Mouse (Mus musculus) kidney, postnatal 14 days (tissue): Measurements from ENCODE around the gene Ccl27a.
A peak's percentile ranks its signal among the peaks of the same experiment; 100 is the strongest.
"Not testable (repeated sequence)": the region's sequence is repeated elsewhere in the genome, so short reads cannot be mapped to it uniquely, and the experiment has no call there.

Experiments
- DNase-seq: peaks from one replicate; pipeline ENCODE4 v3.0.0; 2022; ENCODE audit warnings: mixed read lengths

Ccl27a gene

DNA sequence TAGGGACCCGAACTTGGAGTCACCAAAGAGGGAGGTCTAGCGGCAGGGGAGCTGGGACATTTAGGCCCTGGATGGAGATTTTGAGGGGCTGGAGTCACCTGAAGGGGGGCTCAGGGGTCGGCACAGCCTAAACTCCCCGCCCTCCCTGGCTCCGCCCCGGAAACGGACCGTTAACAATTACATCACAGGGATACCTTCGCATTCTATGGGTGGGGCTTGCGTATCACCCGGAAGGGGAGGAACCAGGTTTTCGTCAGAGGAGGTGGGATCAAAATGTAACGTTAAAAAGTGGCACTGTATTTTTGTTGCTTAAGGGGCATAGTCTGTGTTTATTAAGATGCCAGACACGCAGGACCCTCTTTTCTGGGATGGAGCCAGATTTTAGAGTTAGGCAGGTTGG is at the start of gene Ccl27a:
Gene Ccl27a (minus strand): TSS at position 246 of the 400 bp plus-strand sequence.
- DNase-seq: peak; percentile 88

DNA sequence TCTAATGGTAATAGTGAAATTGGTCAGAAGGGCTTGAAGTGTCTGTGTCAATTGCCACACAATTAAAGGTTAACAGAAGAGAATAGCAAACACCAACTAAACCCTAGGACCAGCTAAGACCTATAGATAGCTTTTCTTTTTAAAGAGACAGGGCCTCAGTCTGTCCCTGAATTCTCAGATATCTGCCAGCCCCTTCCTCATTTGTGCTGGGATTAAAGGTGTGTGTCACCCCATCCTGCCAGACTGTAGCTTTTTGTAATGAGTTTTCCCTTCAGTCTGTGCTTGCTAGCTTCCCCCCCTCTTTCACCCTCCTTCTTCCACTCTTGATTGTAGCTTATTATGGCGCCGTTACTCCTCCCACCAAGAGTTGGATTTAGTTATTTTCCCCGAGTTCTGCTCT is 9.2 kb upstream of the Ccl27a start:
- DNase-seq: not testable (repeated sequence)

DNA sequence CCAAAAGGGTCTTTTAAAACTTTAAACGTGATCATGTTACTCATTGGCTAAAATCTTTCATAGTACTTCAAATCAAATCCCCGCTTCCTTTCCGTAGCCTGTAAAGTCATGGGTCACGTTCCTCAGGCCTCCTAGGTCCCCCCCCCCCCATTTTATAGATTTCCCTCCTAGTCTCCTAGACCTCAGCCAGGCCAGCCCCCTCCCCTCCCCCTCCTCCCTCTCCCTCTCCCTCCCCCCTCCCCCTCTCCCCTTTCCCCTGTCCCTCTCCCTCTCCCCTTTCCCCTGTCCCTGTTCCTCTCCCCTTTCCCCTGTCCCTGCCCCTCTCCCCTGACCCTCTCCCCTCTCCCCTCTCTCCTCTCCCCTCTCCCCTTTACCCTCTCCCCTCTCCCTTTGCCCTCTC is 8.7 kb upstream of the Ccl27a start:
- DNase-seq: not testable (repeated sequence)

DNA sequence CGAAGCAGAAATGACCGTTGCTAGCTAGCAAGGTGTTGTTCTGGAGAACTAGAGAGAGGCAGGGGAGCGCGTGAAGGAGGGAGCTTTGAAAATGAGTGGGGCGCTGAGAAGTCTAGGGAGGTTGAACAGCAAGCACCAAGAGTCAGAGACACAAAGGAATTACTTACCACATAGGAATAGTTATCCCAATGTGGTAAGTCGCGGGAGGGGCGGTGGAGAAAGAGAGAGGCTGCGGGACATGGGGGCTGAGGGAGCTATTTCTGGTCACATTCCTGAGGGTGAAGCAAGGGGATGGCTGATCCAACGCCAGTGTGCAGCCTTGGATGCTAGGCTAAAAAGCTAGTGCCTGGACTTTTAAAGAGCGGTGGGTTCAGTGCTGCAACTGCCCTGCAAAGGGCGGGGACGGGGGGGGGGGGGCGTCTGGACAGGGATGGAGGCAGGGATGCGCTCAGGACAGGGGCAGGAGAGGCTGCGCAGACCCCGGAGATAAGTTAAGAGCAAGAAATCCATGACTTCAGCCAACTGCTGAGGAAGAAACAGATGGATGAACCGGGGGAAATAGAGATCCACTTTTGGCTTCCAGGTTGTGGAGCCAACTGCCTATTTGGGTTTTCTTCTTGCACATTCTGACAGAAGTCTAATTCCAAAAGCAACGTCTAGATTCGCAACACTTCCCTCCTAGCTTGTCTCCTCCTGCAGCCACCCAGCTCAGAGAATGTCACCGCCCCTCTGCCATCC is 7.9 kb upstream of the Ccl27a start:
- DNase-seq: not testable (repeated sequence)

DNA sequence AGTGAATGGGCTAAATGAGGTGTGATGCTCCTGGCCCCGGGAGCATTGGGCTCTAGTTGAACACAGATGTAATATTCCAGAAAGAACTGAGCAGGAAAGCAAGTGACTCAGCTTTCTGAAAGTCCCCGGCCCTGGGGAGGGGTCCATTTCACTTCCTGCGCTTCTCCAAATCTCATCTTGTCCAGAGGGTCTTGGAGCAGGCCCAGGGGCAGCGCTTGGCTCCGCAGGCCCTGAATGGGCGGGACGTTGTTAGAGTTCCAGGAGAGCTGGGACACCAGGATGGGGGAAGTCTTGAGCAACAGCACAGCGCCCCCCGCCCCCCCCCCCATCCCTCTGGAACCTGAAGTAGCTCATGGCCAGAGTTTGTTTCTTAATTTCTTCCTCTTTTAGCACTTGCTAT is 7.2 kb upstream of the Ccl27a start:
- not testable (repeated sequence) for DNase-seq

DNA sequence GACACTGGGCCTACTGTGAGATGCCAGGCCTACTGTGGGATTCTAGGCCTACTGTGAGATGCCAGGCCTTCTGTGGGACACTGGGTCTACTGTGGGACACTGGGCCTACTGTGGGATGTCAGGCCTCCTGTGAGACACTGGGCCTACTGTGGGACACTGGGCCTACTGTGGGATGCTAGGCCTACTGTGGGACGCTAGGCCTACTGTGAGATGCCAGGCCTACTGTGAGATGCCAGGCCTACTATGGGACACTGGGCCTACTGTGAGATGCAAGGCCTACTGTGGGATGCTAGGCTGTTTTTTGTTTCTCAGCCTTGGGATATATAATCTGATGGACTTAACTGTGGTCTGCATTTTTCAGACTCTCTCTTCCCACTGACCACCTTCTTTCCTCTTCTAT is 1.8 kb upstream of the Ccl27a start:
- not testable (repeated sequence) for DNase-seq

DNA sequence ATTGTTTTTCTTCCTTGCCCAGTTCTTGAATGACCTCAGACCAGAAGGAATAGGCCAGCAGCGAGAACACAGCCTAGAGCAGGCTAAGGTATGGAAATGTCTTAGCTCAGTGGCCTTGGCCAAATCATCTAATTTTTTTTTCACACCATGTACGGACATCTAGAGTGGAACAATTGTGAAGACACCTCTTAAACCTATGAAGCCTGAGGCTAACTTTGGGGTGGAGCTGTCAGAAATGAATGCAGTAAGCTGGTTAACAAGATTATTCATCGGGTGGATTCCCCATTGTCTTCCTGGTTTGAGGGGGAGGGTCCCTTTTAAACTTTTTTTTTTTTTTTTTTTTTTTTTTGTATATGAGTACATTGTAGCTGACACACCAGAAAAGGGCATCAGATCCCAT is 459 bp upstream of the Ccl27a start:
- DNase-seq: not testable (repeated sequence)

DNA sequence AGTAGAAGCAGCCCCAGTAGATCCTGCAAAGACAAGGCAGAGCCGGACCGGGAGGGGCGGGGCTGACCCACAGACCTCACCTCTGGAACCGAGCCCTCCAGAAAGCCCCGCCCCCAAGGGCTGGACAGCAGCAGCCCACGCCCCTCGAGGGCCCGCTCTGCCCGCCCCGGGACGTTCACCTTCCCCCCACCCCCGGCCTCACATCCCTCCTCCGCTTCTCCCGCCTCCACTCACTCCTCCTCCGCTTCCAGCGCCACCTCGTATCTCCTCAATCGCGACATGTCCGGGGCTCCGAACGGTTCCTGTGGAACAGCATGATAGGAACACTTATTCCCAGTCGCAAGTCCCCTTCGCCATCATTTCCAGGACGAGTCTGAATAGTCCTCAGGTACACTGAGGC is 545 bp downstream of the Ccl27a start:
- peak; percentile 89 for DNase-seq

DNA sequence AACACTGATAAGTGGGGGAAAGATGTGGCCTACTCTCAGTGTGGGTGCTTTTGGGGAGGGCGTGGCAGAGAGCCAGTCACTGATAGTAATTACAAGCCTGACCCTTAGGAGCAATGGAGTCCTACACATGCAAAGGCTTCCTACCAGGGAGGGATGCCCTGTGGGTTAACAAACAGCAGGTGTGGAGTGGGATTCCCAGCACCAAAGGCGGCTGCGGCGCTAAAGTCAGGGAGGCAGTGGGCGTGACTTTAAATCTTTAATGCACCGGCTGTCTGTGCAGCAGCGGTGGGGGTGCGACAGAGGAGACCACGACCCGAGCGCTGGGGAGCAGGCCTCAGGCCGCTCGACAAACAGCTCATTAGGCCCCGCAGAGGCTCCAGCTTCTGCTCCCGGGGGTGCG is 1.1 kb downstream of the Ccl27a start:
- DNase-seq: not testable (repeated sequence)

DNA sequence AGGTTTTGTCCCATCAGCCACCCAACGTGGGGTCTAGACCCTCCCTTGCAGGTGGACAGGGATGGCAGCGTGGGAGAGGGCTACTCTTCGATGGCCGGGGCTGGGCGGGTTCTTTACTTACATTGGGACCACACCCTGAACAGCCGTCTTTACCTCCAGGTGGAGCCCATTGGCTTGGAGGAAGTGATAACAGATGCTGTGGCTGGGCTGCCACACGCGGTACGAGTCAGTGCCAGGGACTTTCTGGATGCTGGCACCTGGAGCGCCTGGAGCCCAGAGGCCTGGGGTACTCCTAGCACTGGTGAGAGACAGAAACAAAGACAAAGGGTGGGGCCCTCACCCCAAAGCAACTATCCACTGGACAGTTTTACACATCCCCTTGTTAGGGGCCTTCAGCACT is 6.7 kb downstream of the Ccl27a start:
- DNase-seq: not testable (repeated sequence)

DNA sequence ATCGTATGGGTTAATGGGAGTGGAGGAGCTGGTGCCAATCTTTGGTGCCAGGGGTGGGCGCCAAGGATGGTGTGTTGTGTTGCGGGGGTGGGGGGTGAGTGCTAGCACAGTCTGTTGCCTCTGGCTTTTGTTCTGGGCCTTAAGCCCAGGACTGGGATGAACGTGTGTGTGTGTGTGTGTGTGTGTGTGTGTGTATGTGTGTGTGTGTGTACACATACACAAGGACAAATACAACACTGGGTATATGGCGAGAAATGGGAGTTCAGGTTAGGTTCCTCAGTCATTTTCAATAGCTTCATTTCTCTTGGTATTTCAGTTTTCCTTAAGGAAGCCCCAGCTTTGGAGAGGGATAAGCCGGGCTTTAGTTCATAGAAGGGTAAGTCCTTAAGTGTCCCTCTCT is 10.9 kb downstream of the Ccl27a start:
- not testable (repeated sequence) for DNase-seq

DNA sequence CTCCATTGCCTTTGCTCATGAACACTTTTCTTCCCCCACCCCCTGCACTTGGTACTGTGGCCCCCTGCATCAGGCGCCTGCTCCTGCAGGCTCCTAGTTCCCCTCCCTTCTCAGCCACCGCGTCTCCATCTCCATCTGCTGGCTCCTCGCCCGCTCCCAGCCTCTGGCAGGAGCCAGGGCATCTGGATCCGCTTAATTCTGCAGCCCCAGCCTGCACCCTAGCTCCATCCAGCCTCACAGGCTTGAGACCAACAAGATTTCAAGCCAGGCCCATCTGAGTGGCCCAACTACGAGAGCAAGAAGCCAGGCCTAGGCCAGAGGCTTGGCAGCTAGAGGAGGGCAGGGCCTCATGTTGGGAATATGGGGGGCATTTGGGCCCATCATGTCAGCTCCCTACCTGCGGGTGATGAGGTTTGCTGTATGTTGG is 11.3 kb downstream of the Ccl27a start:
- peak; percentile 50 for DNase-seq

DNA sequence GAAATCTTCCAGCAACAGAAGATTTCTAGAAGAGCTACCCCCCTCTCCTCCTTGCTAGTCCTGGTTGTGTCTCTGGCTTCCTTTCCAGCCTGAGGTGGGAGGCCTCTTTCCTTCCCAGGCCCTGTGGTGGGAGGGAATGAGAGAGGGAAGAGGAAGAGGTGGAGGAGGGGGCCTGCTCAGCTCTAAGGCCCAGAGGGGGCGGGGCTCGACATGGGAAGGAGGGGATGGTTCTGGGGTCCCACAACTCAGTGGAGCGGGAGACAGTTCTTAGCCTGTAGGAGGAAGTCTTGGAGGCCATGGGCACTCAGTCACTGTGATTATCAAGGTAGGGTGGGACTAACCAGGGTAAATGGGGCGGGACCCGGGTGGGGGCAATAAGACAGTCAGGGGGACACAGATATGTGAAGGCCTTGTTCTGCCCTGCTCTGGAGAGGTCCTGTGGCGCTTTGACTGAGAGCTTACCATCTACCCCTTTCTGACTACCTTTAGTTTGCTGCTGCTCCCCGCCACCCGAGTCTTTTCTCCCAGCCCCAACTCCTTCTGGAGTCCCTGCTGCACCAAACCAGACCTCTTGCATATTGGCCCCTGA is 11.9 kb downstream of the Ccl27a start:
- DNase-seq: peak; percentile 40

DNA sequence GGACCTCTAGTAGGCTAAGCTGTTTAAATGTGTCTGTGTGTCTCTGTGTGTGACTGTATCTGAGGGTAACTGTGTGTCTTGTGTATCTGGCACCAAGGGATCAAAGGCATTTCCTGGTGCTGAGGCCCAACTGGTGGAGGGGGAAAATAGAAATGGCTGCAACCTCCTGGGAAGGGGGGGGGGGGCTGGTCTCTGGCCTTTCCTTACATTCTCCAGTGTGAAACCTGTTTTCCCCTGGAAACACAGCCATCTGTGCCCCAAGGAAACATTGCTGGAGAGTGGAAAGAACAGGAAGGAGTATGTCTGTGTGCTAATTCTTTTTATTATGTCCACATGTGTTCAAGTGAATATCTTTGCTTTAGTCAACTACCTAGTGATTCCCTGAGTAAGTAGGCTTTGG is 12.4 kb downstream of the Ccl27a start:
- no peak for DNase-seq

DNA sequence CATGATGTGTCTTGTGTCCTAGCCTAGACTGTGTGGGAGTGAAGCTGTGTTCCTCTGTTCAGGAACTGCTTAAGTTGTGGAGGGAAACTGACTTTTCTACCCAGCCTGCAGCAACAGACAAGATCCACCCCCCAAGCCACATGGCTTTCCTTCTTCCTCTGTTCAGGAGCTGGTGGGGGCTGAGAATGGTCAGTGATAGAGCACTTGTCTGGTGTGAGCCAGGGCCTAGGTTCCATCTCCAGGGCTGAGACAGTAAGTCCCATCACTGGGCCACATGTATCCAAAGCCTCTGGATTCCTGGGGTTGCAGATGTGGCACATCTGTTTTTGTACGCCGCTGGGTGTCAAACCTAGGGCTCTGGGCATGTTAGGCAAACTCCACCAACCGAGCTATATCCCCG is 13.1 kb downstream of the Ccl27a start:
- no peak for DNase-seq

DNA sequence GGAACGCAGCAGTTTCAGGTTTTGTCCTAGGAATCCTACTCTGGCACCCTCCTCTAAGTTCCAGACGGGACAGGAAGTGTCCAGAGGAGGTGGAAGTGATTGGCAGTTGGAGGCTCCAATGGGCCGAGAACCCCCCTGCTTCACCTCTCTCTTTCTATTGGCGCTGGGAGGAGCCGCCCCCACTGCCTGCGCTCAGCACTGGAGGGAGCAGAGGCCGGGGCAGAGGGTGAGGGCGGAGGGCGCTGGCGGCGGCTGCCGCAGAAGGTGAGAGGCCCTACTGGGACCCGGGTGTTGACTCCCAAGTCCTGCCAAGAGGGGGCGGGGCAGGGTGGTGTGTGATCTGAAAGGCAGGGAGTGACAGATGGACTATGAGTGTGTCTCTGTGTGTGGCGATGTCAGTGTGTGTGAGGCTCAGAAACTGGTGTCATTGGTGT is 13.7 kb downstream of the Ccl27a start:
- peak; percentile 96 for DNase-seq

DNA sequence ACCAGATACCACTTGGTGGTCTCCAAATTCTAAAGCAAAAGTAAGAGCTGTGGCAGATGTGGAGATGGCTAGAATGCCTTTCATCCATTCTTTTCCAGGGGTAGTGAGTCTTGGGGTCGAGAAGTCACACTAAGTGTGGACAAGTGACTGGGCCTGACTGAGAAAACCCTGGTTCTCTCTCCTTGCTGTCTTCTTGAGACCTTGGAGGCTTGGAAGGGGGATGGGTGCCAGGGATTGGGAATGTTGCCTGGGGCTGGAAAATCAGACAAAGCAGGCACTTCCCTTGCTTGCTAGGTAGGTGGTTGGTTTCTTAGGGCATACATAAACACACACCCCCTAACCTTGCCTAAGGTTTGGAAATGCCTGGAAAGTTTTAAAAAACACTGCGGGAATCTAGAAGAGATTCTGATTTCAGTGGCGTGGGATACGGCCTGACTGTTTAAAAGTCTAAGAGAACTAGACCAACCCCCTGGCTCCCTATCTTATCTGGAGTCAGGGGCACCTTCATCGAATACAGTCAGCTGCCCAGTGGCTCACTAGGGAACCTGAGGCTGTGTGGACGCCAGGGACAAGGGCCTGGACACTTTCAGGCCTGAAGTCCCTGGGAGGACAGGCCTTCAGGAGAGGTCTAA is 14.3 kb downstream of the Ccl27a start:
- DNase-seq: no peak

DNA sequence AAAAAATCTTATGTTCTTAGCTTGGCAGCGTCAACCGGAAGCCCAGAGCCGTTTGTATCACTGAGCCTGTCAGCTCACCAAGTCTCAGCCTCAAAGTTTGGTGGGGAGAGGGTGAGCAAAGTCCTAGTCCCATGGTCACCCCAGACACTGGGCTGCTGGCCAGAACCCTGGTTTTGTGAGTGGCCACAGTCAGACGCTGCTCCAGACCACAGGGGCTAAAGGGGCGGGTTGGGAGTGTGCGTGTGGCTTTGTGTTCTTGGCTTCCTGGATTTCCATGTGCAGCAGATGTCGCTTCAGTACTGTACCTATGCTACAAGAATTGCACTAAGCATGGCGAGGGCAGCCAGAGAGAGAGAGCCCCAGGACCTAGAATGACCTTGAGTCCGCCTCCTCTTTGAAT is 14.8 kb downstream of the Ccl27a start:
- DNase-seq: peak; percentile 90

DNA sequence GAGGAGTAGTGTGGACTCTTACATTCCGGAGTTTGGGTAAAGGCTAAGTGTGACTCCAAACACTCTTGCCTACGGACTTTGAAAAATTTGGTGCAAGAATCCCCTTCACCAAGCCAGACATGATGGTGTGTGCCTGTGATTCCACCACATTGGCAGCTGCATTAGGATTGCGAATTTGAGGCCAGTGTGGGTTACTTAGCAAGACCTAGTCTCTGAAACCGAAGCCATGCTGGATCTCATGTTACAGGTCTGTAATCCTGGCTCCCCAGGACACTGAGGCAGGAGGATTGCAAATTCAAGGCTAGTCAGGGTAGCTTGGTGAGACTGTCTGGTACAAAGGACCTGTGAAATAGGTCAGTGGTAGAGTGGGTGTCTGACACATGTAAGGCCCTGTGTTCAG is 15.3 kb downstream of the Ccl27a start:
- no peak for DNase-seq

DNA sequence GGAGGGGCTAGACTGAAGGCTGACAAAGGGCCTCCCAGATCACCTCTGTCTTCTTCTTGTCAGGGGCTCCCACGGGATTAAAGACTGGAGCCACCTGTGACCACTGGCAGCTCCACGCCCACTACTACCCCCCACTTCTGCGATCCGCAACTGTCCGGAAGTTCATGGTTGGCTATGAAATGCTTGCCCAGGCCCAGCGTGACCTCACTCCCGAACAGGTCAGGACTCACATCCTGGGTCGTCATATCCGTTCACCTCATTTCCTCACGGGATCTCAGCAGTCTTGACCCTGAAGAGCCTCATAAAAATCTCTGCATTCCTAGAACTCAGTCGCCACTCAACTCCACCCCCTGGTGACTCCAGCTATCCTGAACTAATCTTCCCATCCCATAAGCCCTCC is 16.0 kb downstream of the Ccl27a start:
- DNase-seq: peak; percentile 67

DNA sequence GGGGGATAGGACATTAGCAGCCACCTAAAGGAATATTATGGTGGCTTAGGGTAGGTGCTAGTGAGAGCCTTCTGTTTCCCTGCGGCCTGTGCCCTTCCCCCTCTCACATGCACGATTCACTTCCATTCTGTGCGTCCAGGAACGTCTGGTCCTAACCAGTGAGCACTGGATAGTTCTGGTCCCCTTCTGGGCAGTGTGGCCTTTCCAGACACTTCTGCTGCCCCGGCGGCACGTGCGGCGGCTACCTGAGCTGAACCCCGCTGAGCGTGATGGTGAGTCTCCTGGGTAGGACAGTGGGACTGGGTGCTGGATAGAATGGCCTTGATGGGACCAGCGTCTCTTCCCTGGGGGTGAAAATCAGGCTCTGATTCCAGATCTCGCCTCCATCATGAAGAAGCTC is 16.7 kb downstream of the Ccl27a start:
- peak; percentile 41 for DNase-seq

DNA sequence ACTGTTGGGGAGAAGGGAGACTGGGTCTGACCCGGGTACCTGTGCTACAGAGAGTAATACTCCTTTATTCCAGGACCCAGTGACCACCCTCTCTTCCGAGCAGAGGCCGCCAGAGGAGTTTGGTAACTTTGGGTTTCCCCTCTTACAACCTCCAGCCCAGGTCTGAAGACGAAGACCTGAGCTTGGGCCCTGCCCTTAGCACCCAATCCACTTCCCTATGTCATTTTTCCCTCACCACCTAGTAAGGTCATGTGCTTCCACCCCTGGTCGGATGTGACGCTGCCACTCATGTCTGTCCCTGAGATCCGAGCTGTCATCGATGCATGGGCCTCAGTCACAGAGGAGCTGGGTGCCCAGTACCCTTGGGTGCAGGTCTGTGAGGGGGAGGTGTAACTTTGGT is 17.6 kb downstream of the Ccl27a start:
- no peak for DNase-seq

DNA sequence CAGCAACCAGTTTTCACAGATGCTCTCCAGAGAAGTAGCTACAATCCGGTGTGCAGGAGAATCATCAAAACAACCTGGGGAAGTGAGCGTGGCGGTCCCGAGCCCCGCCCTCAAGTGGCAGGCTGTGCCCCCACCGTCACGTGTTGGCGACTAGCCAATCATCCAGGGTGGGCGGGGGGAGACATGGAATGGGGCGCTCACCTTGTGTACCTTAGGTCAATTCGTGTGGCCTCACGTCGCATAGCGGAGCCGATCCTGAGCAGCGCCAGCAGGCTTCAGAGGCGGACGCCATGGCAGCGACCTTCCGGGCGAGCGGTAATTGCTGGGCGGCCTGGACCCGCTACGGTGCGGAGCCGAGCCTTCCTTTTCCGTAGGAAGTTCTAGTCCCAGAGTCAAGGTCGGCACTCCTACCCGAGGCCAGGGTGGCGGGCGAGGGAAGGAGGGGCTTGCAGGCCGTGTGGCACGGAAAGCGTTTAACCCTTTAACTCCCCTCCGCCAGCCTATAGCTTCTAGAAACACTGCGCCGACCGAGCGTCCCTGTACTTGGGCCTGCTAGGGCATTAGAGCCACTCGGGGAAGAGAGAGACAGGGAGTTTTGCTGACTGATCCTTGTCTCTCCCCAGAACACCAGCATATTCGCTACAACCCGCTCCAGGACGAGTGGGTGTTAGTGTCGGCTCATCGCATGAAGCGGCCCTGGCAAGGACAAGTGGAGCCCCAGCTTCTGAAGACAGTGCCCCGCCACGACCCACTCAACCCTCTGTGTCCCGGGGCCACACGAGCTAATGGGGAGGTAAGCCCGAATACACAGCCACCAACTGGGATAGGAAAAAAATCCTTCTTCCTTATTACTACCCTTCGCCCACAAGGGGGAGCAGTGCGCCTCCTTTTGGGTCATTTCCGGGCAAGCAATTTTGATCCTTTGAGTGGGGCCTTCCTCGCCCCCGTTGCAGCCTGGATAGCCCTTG is 18.4 kb downstream of the Ccl27a start, which contains the start of gene Sigmar1:
Gene Sigmar1 (minus strand): TSS at position 820 of the 968 bp plus-strand sequence.
- DNase-seq: peak; percentile 92
